Mouse (Mus musculus): ENCODE measurements around the gene Kcnd3. TPM values are rescaled to one million over a fixed set of nuclear protein-coding genes. Genes with fewer than 3 reads are reported as not detected.
A peak's percentile ranks its signal among the peaks of the same experiment; 100 is the strongest.

The Kcnd3 gene
- total and polyA plus RNA-seq, 3 experiments = 8.4 to 11.8 (median 9.0) TPM

DNA sequence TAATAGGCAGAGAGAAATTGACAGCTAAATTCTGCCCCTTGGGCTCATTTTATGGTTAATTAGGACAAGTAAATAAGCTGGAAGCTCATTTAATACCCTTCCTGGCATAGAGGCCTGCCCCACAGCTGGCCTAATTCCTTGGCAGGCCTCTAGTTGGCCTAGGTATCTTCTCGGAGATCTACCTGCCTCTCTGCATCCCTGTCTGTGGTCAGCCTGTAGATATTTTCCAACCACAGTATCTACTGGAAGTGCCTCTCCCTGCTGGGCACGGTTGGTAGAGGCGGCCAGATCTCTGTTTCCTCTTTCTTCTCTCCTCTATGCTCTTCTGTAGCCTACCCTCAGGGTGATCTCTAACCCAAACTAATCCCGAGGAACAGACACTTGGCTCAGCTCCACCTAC lies 267.8 kb downstream of the Kcnd3 start:
- 65% methylated on average over 4 of the region's 4 CpGs for WGBS
- Histone ChIP-seq H3K27ac (no peak overlapping the region), H3K79me2 (replicated peaks; ENCODE audit: control insufficient read depth, insufficient read depth, low read length) (no peaks in the 10 kb centered on the region), H3K4me3 (no peak overlapping the region), H3K36me3 (ENCODE audit: control insufficient read depth, insufficient read depth, low read length) (peaks cover 10% of the 10 kb centered on the region), H3K27me3 (ENCODE audit: control insufficient read depth, insufficient read depth, low read length) (no peaks in the 10 kb centered on the region), H3K4me1 (ENCODE audit: control insufficient read depth, insufficient read depth, low read length) (peaks cover 21% of the 10 kb centered on the region), H3K9ac (ENCODE audit: low read depth, low read length) (no peak overlapping the region)
- intact Hi-C loops (cut with DNase I) = no loop called here
- DNase-seq = no peak
- no peak for TF ChIP-seq POLR2A (IDR thresholded peaks at IDR 0.05; ENCODE audit: insufficient read depth, low read depth, low read length)

DNA sequence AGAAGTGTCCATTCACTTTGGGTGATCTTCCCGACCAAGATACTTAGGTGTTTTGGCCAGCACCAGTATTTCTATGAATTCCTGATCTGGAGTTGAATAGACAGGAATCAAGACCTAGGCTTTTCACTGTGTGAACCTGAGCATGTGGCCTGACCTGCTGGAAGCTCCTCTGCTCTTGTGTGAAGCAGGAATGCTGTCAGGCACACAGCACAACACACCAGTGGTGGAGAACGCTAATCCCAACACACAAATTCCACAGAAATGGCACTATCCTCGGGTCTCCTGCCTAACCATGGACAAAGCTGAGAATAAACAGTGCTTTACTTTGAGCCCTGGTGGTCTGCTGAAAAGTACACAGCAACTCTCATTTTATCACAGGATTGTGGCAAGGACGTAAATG lies 268.4 kb downstream of the Kcnd3 start:
- WGBS = 66% methylated on average over 4 of the region's 4 CpGs
- H3K27ac ChIP-seq = no peak overlapping the region
- H3K9ac ChIP-seq (ENCODE audit: low read depth, low read length) = no peak overlapping the region
- no peak for DNase-seq
- H3K27me3 ChIP-seq (ENCODE audit: control insufficient read depth, insufficient read depth, low read length) = no peaks in the 10 kb centered on the region
- H3K79me2 ChIP-seq (replicated peaks; ENCODE audit: control insufficient read depth, insufficient read depth, low read length) = no peaks in the 10 kb centered on the region
- H3K4me1 ChIP-seq (ENCODE audit: control insufficient read depth, insufficient read depth, low read length) = peaks cover 21% of the 10 kb centered on the region
- no peak for TF ChIP-seq CTCF (IDR thresholded peaks at IDR 0.05)
- 0 out of 2 replicates have a peak, but pooled peaks have one; percentile 12 for TF ChIP-seq POLR2A (IDR thresholded peaks at IDR 0.05; ENCODE audit: insufficient read depth, low read depth, low read length)
- no peak overlapping the region for H3K4me3 ChIP-seq
- intact Hi-C loops (cut with DNase I) = no loop called here
- peaks cover 8% of the 10 kb centered on the region; the same call in 1 of the 2 replicates for H3K36me3 ChIP-seq (ENCODE audit: control insufficient read depth, insufficient read depth, low read length)

GRCm38 (mm10) chr3:105721681-105722201 lies 269.6 kb downstream of the Kcnd3 start:
- Histone ChIP-seq H3K36me3 (ENCODE audit: control insufficient read depth, insufficient read depth, low read length) (peaks cover 3% of the 10 kb centered on the region; the same call in 1 of the 2 replicates), H3K27ac (peak overlapping the region; percentile 54), H3K4me3 (no peak overlapping the region), H3K4me1 (ENCODE audit: control insufficient read depth, insufficient read depth, low read length) (peaks cover 21% of the 10 kb centered on the region), H3K9ac (ENCODE audit: low read depth, low read length) (no peak overlapping the region), H3K79me2 (replicated peaks; ENCODE audit: control insufficient read depth, insufficient read depth, low read length) (no peaks in the 10 kb centered on the region), H3K27me3 (ENCODE audit: control insufficient read depth, insufficient read depth, low read length) (no peaks in the 10 kb centered on the region)
- no peak for DNase-seq
- intact Hi-C loops (cut with DNase I) = no loop called here
- no peak for TF ChIP-seq EP300 (IDR thresholded peaks at IDR 0.05; ENCODE audit: insufficient read depth, low read depth, low read length)
- no peak for TF ChIP-seq CTCF (IDR thresholded peaks at IDR 0.05)
- TF ChIP-seq POLR2A (IDR thresholded peaks at IDR 0.05; ENCODE audit: insufficient read depth, low read depth, low read length) = no peak
- WGBS = 71% methylated on average over 2 of the region's 2 CpGs

GRCm38 (mm10) chr3:105722510-105722909 lies 270.4 kb downstream of the Kcnd3 start:
- intact Hi-C loops (cut with DNase I) = no loop called here
- H3K27me3 ChIP-seq (ENCODE audit: control insufficient read depth, insufficient read depth, low read length) = no peaks in the 10 kb centered on the region
- no peak overlapping the region for H3K4me3 ChIP-seq
- peak in 1 of 2 experiments; percentile 53 for DNase-seq
- no peak overlapping the region for H3K9ac ChIP-seq (ENCODE audit: low read depth, low read length)
- no peak overlapping the region; the same call in 1 of the 2 replicates for H3K27ac ChIP-seq
- WGBS = 41% methylated on average over 3 of the region's 3 CpGs
- H3K4me1 ChIP-seq (ENCODE audit: control insufficient read depth, insufficient read depth, low read length) = peaks cover 19% of the 10 kb centered on the region
- H3K79me2 ChIP-seq (replicated peaks; ENCODE audit: control insufficient read depth, insufficient read depth, low read length) = no peaks in the 10 kb centered on the region
- no peaks in the 10 kb centered on the region for H3K36me3 ChIP-seq (ENCODE audit: control insufficient read depth, insufficient read depth, low read length)
- 0 out of 2 replicates have a peak, but pooled peaks have one; percentile 6 for TF ChIP-seq EP300 (IDR thresholded peaks at IDR 0.05; ENCODE audit: insufficient read depth, low read depth, low read length)
- TF ChIP-seq POLR2A (IDR thresholded peaks at IDR 0.05; ENCODE audit: insufficient read depth, low read depth, low read length) = no peak

Other genes with a start within 250 kb of the Kcnd3 start
- 10 to 100 TPM in 1 of 2 experiments, 1 to 10 TPM in 1; 9.2 to 12.3 TPM for gene Ddx20, start 235.2 kb downstream of the Kcnd3 start, total RNA-seq (2021)
- gene Ddx20, start 235.2 kb downstream of the Kcnd3 start, polyA plus RNA-seq (2012; rRNA removed) = 4.1 and 6.5 TPM in 2 replicates

All from heart, adult 2 months (tissue).